Mouse (Mus musculus): ENCODE results near the gene Kctd15. TPM values are rescaled to one million over a fixed set of nuclear protein-coding genes. Genes with fewer than 3 reads are reported as not detected.
A peak's percentile ranks its signal among the peaks of the same experiment; 100 is the strongest.

Kctd15 gene
- polyA plus RNA-seq, 1 experiment from 2014 or later = 15.9 TPM

GRCm38 (mm10) chr7:34672916-34673315 is 16.4 kb upstream of the Kctd15 start:
- no peak overlapping the region for H3K9ac ChIP-seq (ENCODE audit: low read length)
- H3K36me3 ChIP-seq (ENCODE audit: control insufficient read depth, insufficient read depth, low read length) = no peaks in the 10 kb centered on the region

GRCm38 (mm10) chr7:34671911-34672310 is 15.4 kb upstream of the Kctd15 start:
- Histone ChIP-seq H3K4me2 (no peak overlapping the region), H3K36me3 (ENCODE audit: control insufficient read depth, insufficient read depth, low read length) (no peaks in the 10 kb centered on the region), H3K27me3 (ENCODE audit: control insufficient read depth, insufficient read depth, low read length) (peaks cover 30% of the 10 kb centered on the region), H3K4me3 (ENCODE audit: low read depth, low read length) (no peak overlapping the region), H3K9me3 (ENCODE audit: control insufficient read depth, low read length) (no peaks in the 10 kb centered on the region), H3K27ac (ENCODE audit: low read depth, low read length) (no peak overlapping the region), H3K4me1 (ENCODE audit: control insufficient read depth, insufficient read depth, low read length) (peaks cover 6% of the 10 kb centered on the region), H3K9ac (ENCODE audit: low read length) (no peak overlapping the region)
- DNase-seq (ENCODE audit: low spot score, missing footprints) (peak; percentile 99), ATAC-seq (ENCODE audit: low FRiP score) (peak; percentile 61)
- WGBS = 4% methylated on average over 6 of the region's 6 CpGs

More at GRCm38 (mm10) chr7:34672916-34673315, 16.4 kb upstream of the Kctd15 start:
- Histone ChIP-seq H3K4me2 (no peak overlapping the region), H3K27ac (ENCODE audit: low read depth, low read length) (no peak overlapping the region), H3K4me3 (ENCODE audit: low read depth, low read length) (no peak overlapping the region), H3K4me1 (ENCODE audit: control insufficient read depth, insufficient read depth, low read length) (peaks cover 6% of the 10 kb centered on the region), H3K27me3 (ENCODE audit: control insufficient read depth, insufficient read depth, low read length) (peaks cover 30% of the 10 kb centered on the region), H3K9me3 (ENCODE audit: control insufficient read depth, low read length) (no peaks in the 10 kb centered on the region)
- ATAC-seq (ENCODE audit: low FRiP score) = no peak
- 78% methylated on average over 4 of the region's 4 CpGs for WGBS
- no peak for DNase-seq (ENCODE audit: low spot score, missing footprints)

GRCm38 (mm10) chr7:34670778-34671177 is 14.2 kb upstream of the Kctd15 start:
- Histone ChIP-seq H3K27ac (ENCODE audit: low read depth, low read length) (no peak overlapping the region), H3K4me3 (ENCODE audit: low read depth, low read length) (no peak overlapping the region), H3K9ac (ENCODE audit: low read length) (no peak overlapping the region), H3K27me3 (ENCODE audit: control insufficient read depth, insufficient read depth, low read length) (peaks cover 26% of the 10 kb centered on the region), H3K4me2 (no peak overlapping the region), H3K36me3 (ENCODE audit: control insufficient read depth, insufficient read depth, low read length) (no peaks in the 10 kb centered on the region), H3K4me1 (ENCODE audit: control insufficient read depth, insufficient read depth, low read length) (peaks cover 5% of the 10 kb centered on the region), H3K9me3 (ENCODE audit: control insufficient read depth, low read length) (no peaks in the 10 kb centered on the region)
- 90% methylated on average over 3 of the region's 3 CpGs for WGBS
- DNase-seq (ENCODE audit: low spot score, missing footprints) = no peak
- no peak for ATAC-seq (ENCODE audit: low FRiP score)

DNA sequence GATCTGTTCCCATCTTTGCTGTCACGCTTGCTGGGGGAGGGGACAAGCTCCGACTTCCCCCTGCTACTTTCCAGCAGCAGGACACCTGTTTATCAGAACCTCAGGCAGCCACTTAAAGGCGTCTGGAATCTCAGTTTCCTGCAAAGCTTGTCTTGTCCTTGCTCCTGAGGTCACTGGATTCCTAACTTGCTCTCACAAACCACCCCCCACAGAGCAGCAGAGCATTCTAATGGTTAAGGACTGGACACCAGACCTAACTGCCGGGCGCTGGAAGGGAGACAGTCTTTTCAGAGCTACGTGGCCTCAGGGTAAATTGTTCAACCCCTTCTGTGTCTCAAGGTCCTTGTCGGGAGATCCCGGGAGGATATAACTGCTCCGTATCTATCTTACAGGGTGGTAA is 12.8 kb upstream of the Kctd15 start:
- 27% methylated on average over 9 of the region's 9 CpGs for WGBS
- Histone ChIP-seq H3K9me3 (ENCODE audit: control insufficient read depth, low read length) (no peaks in the 10 kb centered on the region), H3K27ac (ENCODE audit: low read depth, low read length) (no peak overlapping the region), H3K4me2 (no peak overlapping the region), H3K4me1 (ENCODE audit: control insufficient read depth, insufficient read depth, low read length) (no peaks in the 10 kb centered on the region), H3K4me3 (ENCODE audit: low read depth, low read length) (no peak overlapping the region), H3K27me3 (ENCODE audit: control insufficient read depth, insufficient read depth, low read length) (peaks cover 12% of the 10 kb centered on the region), H3K36me3 (ENCODE audit: control insufficient read depth, insufficient read depth, low read length) (no peaks in the 10 kb centered on the region), H3K9ac (ENCODE audit: low read length) (no peak overlapping the region)
- DNase-seq (ENCODE audit: low spot score, missing footprints) (no peak), ATAC-seq (ENCODE audit: low FRiP score) (no peak)

DNA sequence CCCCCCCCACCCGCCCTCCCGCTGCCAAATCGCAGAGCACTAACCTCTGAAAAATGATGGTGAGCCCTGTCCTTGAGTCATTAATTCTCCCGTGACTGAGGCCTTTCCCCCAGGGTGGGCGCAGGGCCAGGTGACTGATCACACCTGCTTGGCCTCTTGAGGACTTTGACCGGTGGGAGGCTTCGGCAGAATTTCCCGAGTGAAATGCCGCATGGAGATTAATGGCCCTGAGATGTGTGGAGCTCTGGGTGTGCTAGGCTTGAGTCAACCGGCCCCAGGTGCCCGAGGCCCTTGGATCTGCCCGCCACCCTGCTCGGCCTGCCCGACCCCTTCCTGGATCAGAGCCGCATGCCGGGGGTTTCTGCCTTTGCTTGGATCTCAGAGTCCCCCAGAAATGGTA is 11.3 kb upstream of the Kctd15 start:
- no peak for ATAC-seq (ENCODE audit: low FRiP score)
- H3K4me1 ChIP-seq (ENCODE audit: control insufficient read depth, insufficient read depth, low read length) = no peaks in the 10 kb centered on the region
- no peak overlapping the region for H3K4me2 ChIP-seq
- DNase-seq (ENCODE audit: low spot score, missing footprints) = no peak
- H3K4me3 ChIP-seq (ENCODE audit: low read depth, low read length) = no peak overlapping the region
- H3K27me3 ChIP-seq (ENCODE audit: control insufficient read depth, insufficient read depth, low read length) = peaks cover 1% of the 10 kb centered on the region; the same call in 1 of the 2 replicates
- WGBS = 87% methylated on average over 16 of the region's 16 CpGs
- H3K9me3 ChIP-seq (ENCODE audit: control insufficient read depth, low read length) = no peaks in the 10 kb centered on the region
- no peak overlapping the region for H3K27ac ChIP-seq (ENCODE audit: low read depth, low read length)
- H3K36me3 ChIP-seq (ENCODE audit: control insufficient read depth, insufficient read depth, low read length) = no peaks in the 10 kb centered on the region
- H3K9ac ChIP-seq (ENCODE audit: low read length) = no peak overlapping the region

- H3K4me3 ChIP-seq (ENCODE audit: low read depth, low read length) = no peak overlapping the region
- no peak overlapping the region for H3K27ac ChIP-seq (ENCODE audit: low read depth, low read length)
- no peak overlapping the region for H3K4me2 ChIP-seq
- no peak overlapping the region for H3K9ac ChIP-seq (ENCODE audit: low read length)
- ATAC-seq (ENCODE audit: low FRiP score) (no peak), DNase-seq (ENCODE audit: low spot score, missing footprints) (no peak)
- no peaks in the 10 kb centered on the region for H3K27me3 ChIP-seq (ENCODE audit: control insufficient read depth, insufficient read depth, low read length)
- H3K36me3 ChIP-seq (ENCODE audit: control insufficient read depth, insufficient read depth, low read length) = no peaks in the 10 kb centered on the region
- H3K9me3 ChIP-seq (ENCODE audit: control insufficient read depth, low read length) = no peaks in the 10 kb centered on the region
- WGBS = 42% methylated on average over 7 of the region's 7 CpGs
- H3K4me1 ChIP-seq (ENCODE audit: control insufficient read depth, insufficient read depth, low read length) = peaks cover 3% of the 10 kb centered on the region; the same call in 1 of the 2 replicates
Observed at GRCm38 (mm10) chr7:34663145-34663544, 6.6 kb upstream of the Kctd15 start.

DNA sequence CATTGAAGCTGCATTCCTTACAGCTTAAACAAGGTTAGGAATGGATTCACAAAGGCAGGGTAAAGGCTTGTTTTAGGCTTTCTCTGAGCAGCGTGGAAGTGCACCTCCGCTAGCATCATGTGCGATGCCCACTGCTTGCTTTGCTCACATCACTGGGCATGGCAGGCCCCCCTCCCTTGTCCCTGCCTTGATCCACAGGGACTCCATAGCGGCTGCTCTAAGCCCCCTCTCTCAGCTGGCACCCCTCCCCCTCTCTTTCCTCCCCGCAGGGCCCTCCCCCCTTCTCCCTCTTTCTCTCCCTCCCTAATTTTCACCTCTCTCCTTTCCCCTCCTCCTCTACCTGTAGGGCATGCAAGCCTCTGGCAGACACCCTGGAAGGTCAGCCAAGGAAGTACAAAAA is 5.7 kb upstream of the Kctd15 start:
- peaks cover 3% of the 10 kb centered on the region; the same call in 1 of the 2 replicates for H3K4me1 ChIP-seq (ENCODE audit: control insufficient read depth, insufficient read depth, low read length)
- no peak overlapping the region for H3K4me2 ChIP-seq
- H3K27me3 ChIP-seq (ENCODE audit: control insufficient read depth, insufficient read depth, low read length) = no peaks in the 10 kb centered on the region
- no peak overlapping the region for H3K27ac ChIP-seq (ENCODE audit: low read depth, low read length)
- H3K9me3 ChIP-seq (ENCODE audit: control insufficient read depth, low read length) = no peaks in the 10 kb centered on the region
- WGBS = 8% methylated on average over 5 of the region's 5 CpGs
- no peak overlapping the region for H3K4me3 ChIP-seq (ENCODE audit: low read depth, low read length)
- H3K36me3 ChIP-seq (ENCODE audit: control insufficient read depth, insufficient read depth, low read length) = no peaks in the 10 kb centered on the region
- DNase-seq (ENCODE audit: low spot score, missing footprints) = no peak
- ATAC-seq (ENCODE audit: low FRiP score) = no peak
- no peak overlapping the region for H3K9ac ChIP-seq (ENCODE audit: low read length)

DNA sequence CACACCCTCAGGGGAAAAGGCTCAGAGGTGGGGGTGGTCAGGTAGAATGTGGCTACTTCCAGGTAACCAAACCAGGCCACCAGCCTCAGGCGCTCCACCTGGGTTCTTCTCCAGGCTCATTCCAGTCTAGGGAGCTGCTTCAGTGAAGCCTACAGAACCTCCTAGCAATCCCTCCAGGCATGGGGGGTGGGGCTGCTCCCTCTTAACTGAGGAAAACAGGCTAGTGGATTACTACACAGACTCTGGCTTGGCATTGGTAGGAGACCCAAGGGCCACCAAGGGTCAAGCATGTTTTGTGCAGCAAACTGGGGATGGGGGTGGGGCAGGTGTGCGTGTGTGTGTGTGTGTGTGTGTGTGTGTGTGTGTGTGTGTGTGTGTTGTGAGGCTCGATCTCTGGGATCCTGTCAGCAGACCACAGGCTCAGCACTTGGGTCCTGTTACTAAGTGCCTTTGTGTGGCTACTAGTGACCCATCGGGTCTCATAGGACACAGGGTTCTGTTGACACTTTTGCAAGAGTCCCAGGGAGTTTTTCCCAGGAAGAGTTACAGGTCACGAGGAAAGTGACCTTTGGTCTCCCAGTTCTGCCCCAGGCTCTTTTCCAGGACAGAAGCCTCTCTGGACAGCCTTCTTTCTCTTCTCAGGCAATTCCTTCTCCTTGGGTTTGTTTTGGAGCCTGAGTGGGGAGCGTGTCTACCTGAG is 3.0 kb upstream of the Kctd15 start:
- no peak for DNase-seq (ENCODE audit: low spot score, missing footprints)
- H3K36me3 ChIP-seq (ENCODE audit: control insufficient read depth, insufficient read depth, low read length) = no peaks in the 10 kb centered on the region
- no peak overlapping the region for H3K4me2 ChIP-seq
- no peaks in the 10 kb centered on the region for H3K9me3 ChIP-seq (ENCODE audit: control insufficient read depth, low read length)
- no peak overlapping the region for H3K4me3 ChIP-seq (ENCODE audit: low read depth, low read length)
- H3K27me3 ChIP-seq (ENCODE audit: control insufficient read depth, insufficient read depth, low read length) = no peaks in the 10 kb centered on the region
- no peak overlapping the region for H3K9ac ChIP-seq (ENCODE audit: low read length)
- no peak overlapping the region for H3K27ac ChIP-seq (ENCODE audit: low read depth, low read length)
- ATAC-seq (ENCODE audit: low FRiP score) = no peak
- whole genome bisulfite sequencing = 67% methylated on average over 6 of the region's 6 CpGs
- peaks cover 3% of the 10 kb centered on the region; the same call in 1 of the 2 replicates for H3K4me1 ChIP-seq (ENCODE audit: control insufficient read depth, insufficient read depth, low read length)

- peak overlapping the region; percentile 100 for H3K27ac ChIP-seq (ENCODE audit: low read depth, low read length)
- peak overlapping the region; percentile 98 for H3K9ac ChIP-seq (ENCODE audit: low read length)
- H3K36me3 ChIP-seq (ENCODE audit: control insufficient read depth, insufficient read depth, low read length) = no peaks in the 10 kb centered on the region
- peak; percentile 83 for ATAC-seq (ENCODE audit: low FRiP score)
- under 1% methylated on average over 43 of the region's 74 CpGs for WGBS
- H3K4me1 ChIP-seq (ENCODE audit: control insufficient read depth, insufficient read depth, low read length) = peaks cover 21% of the 10 kb centered on the region
- peak; percentile 99 for DNase-seq (ENCODE audit: low spot score, missing footprints)
- no peaks in the 10 kb centered on the region for H3K27me3 ChIP-seq (ENCODE audit: control insufficient read depth, insufficient read depth, low read length)
- peak overlapping the region; percentile 81 for H3K4me3 ChIP-seq (ENCODE audit: low read depth, low read length)
- H3K9me3 ChIP-seq (ENCODE audit: control insufficient read depth, low read length) = no peaks in the 10 kb centered on the region
- H3K4me2 ChIP-seq = peak overlapping the region; percentile 88
Observed at GRCm38 (mm10) chr7:34655086-34655839, 1.3 kb downstream of the Kctd15 start.

All from midbrain, embryonic 11.5 days (tissue).